Mouse (Mus musculus) frontal cortex, postnatal 36 days (tissue): ENCODE measurements around the gene Popdc2.

Experiments
- DNase-seq, 2 experiments: peaks; one replicate each; pipeline ENCODE4 v3.0.0; 2022; ENCODE audit warnings: low spot score in 2 of 2

The Popdc2 gene

DNA sequence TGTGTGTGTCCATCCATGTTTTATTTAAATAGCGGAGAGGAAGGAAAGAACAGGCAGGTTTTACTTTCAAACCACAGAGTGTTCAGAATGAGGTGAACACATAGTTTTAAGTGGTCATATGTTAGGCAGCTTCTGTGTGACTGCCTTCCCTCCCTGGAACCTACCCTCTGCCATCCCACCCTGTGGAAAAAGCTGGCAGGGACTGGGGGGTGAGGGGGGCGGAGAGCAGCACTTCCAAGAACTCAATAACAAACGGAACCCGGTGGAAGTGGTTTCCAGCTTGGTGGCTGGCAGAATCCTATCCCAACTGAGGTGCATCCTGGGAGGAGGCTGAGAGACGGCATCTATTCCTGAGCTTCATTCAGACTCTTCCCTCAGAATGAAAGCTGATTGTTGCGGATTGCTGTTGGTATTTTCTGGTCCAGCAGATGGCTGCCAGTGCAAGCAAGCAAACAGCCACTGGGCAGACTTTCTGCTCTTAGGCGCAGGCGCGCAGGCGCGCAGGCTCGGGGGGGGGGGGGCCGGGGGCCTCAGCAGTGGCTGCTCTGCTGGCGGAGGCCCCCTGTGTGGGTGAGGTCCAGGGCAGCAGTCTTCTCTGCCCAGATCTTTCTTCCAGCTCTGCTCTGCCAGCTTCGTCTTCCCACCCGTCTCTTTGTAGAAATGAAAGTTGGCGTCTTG lies 14.3 kb downstream of the Popdc2 start:
- DNase-seq: peak in 1 of 2 experiments; percentile 52

DNA sequence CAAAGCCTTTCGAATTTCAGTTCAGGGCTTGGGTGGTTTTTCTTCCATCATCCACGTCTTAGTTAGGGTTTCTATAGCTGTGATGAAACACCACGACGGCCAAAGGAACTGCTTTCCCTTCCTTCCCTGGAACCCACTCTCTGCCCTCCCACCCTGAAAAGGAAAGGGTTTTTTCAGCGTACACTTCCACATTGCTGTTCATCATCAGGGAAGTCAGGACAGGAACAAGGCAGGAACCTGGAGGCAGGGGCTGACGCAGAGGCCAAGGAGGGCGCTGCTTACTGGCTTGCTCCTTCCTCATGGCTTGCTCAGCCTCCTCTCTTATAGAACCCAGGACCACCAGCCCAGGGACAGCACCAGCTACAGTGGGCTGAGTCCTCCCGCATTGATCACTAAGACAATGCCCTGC lies 14.8 kb downstream of the Popdc2 start:
- DNase-seq: no peak

DNA sequence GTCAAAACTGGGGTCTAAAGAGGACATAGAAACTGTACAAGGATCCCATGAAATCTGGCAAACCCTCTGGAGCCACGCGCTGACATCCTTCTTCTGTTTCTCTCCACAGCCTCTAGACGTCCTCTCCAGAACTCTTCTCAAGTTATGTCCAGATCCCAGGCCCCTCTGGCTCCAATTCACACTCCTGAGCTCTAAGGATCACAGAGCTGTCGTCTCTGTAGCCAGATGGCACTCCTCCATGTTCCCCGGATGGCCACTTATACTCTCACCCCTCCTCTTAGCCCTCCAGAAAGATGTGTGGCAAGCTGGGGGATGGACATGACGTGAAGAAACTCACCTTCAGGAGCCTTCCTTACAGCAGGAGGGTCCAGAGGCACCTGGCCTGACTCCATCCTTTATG lies 15.5 kb downstream of the Popdc2 start:
- DNase-seq: no peak

DNA sequence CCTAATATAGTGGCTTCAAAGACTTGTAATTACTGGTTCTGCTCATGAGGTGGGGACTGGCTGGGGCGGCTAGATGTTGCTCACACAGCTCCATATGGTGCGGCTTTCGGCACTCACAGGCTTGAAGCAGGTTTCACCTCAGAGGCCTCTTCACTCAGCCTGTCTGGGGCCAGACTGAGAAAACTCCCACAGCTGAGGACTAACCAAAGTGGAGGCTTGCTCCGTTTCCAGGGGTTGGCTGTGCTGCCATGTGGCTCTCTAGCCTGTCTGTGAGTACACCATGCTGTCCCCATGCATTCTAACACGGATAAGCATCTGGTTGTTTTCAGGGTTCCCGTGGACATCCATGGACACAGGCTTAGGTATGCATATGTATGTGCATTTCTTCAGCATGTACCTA lies 16.6 kb downstream of the Popdc2 start:
- DNase-seq: no peak

DNA sequence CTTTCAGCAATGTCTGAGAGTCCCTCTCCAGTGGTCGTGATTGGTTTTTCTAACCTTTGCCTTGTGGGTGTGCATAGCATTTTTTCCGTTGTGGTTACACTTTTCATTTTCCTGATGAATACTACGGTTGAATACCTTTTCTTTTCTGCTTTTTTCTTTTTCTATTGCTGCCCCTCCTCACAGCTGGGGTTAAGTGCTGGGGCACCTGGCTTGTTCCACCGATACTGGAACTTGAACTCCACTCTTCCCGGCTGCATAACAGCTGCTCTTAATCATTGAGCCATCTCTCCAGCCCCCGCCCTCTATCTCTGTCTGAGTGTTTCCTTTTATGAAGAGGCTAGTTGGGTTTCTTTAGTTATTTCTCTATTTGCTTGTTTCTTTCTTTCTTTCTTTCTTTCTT lies 17.1 kb downstream of the Popdc2 start:
- DNase-seq: no peak

DNA sequence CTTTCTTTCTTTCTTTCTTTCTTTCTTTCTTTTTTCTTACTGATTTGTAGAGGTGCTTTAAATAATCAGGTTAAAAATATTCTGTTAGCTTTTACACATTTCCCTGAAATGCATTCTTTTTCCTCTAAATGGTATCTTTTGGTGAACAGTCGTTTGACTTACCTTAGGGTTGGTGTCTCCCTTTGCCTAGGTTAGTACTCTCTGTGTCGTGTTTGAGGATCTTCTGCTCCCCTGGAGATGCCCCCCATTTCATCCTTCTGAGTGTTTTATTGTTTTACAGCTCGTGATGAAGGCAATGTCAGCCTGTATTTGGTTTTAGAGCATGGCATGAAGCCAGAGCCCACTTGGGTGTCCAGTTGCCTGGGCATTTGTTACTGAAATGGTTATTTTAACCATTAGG lies 17.5 kb downstream of the Popdc2 start:
- no peak for DNase-seq

DNA sequence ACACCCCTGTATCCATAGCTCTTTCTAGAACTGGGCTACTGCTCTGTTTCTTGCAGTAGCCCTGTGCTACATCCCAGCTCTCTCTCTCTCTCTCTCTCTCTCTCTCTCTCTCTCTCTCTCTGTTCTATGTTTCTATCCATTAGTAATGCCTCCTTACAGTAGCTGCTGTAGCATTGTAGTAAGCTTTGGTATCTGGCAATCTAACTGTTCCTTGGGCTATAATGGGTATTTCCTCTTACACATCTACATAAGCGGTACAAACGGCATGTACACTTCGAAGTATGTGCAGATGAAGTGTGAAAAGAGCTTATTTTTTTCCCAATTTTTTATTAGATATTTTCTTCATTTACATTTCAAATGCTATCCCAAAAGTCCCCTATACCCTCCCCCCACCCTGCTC lies 17.9 kb downstream of the Popdc2 start:
- DNase-seq: no peak

DNA sequence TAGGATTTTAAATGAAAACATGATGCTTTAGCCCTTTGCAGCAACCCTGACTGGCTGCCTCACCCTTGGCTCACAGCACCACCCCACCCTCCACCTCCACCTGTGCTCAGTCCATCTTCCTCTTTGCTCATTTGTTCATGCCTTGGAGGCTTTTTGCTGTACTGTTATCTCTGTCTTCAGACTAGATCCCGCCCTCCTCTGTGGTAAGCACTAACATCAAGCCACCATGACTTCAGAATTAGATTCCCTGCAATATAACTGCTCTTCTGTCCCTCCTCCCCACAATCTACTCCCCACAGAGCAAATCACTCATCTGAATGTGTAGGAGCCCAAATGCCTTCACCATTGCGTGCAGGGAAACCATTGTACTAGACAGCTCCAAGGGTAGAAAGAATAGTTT lies 21.7 kb downstream of the Popdc2 start:
- DNase-seq: no peak

DNA sequence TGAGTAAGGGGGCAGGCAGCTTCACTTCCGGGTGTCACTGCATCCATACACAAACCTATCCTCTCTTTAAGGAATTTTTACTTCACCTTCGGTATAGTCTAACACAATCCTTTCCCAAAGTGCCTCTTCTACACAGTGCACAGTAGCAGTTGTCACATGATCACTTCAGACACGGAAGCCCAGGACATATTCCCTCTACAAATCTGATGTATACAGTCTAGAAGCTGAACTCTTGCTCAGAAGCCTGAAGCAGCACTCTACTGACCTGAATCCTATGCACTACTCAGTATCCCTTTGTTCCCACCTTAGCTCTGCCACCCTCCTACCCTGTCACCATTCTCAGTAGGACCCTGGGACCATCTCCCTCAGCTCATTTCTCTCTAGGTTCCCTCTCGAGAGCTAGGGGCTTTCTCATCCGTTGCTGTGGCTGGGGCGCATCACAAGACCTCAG lies 23.2 kb downstream of the Popdc2 start:
- DNase-seq: no peak

DNA sequence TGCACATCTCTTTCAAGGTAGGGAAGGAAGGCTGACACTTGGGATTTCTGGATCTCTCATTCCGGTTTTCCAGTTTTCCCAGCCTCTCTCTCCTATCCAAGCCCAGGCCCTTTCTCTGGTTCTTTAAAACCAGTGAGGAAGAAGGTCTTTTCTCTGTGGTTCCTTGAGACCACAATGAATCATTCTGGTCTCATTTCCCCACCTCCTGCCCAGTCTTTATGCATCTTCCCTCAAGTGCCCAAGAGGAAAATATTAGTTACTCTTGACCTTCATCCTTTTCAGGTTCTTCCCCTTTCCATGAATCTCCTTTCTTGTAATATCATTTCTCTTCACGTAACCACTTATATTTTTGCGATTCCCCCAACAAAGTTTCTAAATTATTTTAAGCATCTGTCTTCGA lies 23.7 kb downstream of the Popdc2 start:
- DNase-seq: no peak

DNA sequence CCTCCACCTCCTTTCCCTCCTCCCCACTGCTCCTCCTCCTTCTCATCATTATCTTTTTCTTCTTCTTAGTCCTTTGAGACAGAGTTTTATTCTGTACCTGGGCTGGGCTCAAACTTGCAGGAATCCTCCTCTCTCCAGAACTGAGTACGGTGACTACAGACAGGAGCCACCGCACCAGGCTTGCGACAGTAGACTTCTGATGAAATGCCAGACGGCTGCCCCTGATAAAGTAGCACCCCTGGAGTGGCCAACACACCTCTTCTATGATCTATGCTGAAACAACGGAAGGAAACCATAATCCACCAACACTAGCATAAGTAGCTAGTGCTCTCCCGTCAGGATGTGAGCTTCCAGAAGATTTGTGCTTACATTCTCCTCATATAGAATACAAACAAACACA lies 25.4 kb downstream of the Popdc2 start:
- no peak for DNase-seq

DNA sequence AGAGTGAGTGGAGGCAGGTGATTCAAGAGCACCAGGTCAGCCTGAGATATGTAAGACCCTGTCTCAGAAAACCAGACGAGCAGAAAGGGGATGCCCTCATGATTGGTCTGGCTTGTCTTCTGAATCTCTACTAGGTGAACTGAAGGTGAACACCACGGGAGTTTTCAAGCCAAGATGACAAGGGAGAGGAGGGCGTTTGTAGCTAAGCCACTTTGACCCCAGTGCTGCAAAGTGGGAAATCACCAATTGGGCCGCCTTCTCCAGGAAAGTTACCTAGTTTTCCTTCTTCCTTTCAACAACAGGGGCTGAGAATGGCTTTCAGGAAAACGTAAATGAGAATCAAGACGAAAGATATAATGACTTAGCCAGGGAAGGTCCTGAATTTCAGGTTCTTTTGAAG lies 26.7 kb downstream of the Popdc2 start:
- DNase-seq: no peak

DNA sequence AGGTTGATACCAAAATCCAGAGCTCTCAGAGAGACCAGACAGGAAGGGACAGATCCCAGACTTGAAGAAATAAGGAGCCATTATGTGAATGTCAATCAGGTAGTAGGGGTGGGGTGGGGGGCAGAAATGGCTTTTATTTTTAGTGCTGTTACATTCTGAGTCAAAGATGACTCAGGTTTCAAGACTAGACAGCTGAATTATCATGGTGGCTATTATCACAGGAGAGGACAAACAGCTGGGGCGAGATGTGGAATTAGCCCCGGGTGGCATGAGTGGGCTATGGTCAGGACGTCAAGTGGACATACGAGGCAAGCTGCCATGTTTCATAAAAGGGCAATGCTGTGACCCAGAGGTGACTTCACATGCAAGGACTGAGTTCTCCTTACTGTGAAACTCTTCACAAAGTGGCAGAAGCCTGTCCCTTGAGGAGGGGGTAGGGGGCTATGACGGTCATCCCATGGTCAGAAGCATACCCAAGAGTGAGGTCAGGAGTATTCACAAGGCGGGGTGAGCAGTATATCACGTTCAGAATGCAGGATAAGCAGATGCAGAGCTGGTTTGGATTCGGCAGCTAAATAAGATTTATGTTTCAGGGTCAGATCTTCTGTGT lies 27.4 kb downstream of the Popdc2 start:
- DNase-seq: no peak

DNA sequence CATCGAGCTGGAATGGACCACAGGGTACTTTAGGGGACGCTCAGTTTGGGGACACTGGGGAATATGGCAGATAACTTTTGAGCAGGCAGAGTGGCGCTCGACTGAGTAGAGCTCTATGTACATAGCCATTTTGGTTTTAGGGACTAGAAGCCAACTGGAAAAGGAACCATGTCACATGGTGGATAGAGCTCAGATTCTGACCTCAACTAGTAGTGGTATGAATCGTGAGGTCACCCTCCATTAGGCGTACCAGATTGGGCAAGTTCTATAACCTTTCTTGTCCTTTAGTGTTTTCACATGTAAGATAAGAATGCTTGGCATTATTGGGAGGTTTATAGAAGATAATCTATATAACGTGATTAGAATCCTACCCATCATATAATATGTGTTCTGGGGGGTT lies 28.3 kb downstream of the Popdc2 start:
- no peak for DNase-seq

DNA sequence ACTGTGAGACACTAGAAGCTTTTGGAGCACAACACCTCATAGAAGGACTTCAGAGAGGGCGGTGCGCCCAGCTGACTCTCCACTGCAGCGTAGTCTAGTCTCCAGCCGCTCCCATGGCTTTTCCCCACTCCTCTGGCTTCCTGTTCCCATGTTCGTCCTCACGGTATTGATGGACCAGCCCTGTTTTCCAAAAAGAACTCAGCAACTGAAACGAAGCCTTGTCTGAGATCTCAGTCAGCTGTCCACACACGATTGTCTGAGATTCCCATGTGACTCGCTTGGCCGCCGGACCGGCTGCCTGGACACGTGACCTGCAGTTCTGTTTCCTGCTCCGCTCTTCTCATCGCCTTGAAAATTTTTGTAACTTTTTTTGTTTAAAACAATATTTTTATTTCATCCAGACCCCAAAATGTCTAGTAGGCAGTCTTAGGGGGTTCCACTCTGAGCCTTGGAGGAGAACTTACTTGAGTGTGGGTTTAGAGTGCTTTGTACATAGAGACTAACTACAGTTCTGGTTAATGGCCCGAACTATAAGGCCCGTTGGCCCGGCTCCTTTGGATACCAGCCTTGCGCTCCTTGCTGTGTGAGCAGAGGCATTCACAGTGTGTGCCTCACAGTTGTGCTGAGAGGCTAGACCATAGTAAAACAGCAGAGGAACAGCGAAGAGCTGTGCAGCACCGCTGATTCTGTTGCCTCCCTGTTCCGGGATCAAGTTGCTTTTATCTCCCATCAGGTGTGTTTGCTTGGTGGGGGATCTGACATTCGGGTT lies 30.3 kb downstream of the Popdc2 start:
- no peak for DNase-seq

DNA sequence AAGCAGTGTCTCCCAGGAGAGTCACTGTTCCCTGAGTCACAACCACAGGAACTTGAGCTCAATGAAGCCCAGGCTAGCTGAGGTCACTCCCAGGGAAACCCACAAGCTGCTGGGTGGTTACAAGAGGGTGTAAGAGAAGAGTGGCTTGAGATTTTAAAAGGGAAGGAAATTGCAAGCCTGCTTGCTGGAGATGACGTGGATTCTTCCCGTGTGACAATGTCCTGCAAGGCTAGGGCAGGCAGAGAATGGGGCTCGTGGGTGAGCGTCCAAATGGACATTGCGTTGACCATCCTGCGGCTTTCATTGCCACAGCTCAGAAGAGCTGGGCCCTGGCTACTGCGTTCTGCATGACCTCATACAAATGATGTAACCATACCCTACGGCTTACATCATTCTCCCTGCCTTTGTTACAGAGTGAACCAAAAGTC lies 32.2 kb downstream of the Popdc2 start:
- DNase-seq: no peak

DNA sequence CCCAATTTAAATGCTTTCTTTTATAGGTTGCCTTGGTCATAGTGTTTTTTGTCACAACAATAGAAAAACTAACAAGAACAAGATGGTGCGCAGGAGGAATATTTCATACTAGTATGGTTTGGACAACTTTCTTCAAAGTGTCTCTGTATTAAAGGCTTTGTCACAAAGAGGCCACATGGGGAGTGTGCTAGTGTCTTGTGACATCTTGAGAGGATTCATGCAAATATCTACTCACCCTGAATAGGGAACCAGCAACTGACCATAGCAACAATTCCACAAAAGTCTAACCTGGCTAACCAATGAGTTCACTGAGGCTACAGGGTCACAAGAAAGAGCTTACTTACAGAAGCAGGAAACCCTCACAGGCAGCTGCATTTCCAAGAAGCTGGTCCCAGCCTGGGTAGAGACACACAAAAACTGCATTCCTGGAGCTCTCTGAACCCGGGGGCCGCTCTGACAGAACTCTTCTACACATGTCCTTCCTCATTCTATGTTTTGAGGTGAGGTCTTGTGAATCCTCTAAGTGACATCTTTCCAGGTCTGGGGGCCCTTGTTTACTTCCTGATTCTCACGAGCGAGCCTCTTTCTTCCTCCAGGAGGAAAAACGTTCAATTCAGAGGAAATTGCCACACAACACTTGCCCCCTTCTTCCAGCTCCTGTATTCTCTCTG lies 33.2 kb downstream of the Popdc2 start:
- no peak for DNase-seq

DNA sequence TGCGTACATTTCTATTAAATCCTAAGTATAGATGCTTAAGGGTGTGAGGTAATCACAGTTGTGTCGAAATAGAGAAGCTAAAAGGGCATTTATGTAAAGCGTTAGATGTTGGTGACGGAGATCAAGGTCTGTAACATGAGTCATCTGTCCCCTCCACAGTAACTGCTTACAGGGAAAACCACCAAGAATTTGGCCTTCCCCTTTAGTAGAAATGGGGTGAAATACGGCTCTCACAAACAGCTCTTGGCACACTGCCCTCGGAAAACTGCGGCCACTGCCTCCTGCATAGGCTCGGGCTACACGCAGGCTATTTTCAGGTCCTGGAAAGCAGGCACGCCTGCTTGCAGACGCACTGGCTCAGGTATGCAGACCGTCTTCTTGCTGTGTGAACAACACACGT lies 34.1 kb downstream of the Popdc2 start:
- no peak for DNase-seq

DNA sequence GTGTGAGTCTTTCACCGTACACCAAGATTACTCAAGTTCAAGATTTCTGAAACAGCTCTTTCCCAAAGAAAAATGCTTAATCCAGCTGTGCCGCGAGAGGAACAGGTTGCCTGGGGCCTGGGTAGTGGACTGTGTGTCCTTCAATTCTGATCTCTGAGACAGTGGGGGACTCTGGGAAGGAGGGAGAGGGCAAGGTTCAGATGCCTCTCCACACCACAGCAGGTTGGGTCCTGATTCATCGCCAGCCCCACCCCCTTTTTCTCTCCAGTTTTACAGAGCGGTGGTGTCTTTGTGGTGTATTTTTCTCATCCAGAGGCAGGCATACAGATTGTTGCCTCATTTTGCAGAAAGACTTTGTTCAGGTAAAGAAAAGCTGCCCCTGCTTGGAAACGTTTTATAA lies 36.3 kb downstream of the Popdc2 start:
- no peak for DNase-seq

DNA sequence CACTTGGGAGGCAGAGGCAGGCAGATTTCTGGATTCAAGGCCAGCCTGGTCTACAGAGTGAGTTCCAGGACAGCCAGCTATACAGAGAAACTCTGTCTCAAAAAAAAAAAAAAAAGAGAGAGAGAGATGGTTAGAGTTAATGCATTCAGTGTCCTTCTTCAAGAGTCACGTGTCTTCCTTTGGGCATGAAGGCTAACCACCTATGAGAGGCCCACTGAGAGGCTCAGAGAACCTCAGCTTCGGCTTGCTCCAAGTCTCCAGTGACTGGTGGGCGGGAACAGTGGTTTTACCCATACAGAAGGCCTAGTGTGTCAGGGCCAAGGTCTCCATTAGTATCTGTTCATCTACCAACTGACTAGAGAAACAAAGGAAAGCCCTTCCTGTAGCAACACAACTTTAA lies 37.1 kb downstream of the Popdc2 start:
- no peak for DNase-seq

DNA sequence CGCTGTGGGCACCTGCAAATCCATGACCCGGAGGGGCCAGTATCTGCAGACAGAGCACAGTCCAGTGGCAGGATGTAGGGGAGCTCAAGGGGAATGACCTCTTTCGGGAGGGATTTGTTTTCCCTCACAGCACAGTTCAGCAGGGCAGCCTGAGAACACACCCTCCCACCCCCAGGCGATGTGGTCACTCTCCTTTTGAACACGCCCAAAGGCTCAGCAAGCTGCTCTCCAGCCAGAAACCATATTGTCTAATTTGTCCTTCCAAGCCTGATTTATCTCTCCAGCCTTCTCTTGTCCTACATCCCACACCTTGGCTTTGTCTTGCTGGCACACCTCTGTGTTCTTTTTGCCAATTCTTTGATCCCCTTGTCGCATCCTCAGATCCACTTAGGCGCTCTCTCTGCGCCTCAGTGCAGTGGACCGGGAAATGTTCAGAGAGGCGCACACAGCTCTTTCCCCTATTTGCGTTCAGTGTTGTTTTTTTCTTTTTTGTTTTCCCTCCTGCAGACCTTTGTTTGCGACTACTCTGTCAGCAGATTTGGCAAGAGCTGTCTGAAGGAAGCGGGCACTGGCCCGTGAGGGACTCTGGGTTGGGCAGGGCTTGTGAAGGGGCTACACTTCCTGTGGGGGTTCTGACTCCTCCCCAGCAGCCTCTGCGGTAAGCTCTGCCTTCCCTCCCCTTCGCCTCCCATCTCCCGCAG lies 37.7 kb downstream of the Popdc2 start:
- DNase-seq: peak in 1 of 2 experiments; percentile 16
